Mouse (Mus musculus): ENCODE data around the gene Osbpl11. TPM values are rescaled to one million over a fixed set of nuclear protein-coding genes. Genes with fewer than 3 reads are reported as not detected.
"Not testable (repeated sequence)": the region's sequence is repeated elsewhere in the genome, so short reads cannot be mapped to it uniquely, and the experiment has no call there.

Osbpl11 gene
- total RNA-seq, 4 experiments from 2014 or later, result 16.1 to 21.6 (median 17.0) TPM

DNA sequence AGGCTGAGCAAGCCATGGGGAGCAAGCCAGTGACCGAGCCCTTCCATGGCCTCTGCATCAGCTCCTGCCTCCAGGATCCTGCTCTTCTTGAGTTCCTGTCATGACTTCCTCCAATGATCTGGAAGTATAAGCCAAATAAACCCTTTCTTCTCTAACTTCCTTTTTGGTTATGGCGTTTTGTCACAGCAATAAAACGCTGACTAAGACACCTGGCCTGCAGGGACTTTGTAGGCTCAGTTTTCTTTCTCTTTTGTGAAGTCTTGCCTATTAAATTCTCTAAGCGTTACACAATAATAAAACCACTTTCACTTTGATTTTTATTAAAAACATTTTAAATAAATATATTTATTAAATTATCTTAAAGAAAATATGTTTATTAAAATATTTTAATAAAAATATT, 7.1 kb upstream of the Osbpl11 start:
- DNase-seq (ENCODE audit: low spot score), result no peak

DNA sequence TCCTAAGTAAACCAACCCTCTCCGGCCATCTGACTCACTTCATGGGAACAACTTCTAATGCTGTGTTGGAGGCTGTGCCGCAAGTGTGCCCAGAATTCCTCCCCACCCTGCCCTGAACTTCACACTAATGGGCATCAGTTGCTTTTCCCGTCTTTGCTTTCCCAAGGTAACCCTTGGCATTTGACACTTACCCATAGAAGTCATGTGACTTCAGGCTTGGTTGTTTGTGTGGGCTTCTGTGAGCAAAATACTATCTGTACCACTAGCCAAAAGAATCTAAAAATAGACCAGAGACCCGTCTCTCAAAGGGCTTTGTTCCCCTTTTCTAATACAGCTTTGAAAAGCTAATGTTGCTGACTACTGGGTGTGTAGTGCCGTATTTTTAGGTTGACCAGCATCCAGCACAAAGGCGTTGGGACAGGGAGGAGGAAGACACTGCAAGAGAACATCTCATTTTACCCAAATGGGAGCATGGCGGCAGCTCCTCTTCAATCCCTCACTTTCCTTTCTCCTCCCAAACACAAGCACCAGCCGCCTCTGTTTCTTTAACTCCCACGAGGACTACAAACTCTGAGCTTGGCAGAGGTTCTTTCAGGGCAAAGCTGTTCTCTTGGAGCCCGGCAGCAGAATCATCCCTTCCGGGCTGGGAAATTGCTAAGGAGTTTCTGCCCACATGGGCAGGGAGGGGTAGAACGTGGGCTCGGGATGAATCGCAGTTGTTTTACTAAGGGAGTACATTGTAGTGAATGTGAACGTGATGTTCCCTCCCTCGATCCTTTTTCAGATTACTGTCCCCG, 6.4 kb upstream of the Osbpl11 start:
- no peak for DNase-seq (ENCODE audit: low spot score)

- DNase-seq (ENCODE audit: low spot score), result not testable (repeated sequence)
Observed at GRCm38 (mm10) chr16:33179222-33179621, 5.6 kb upstream of the Osbpl11 start.

GRCm38 (mm10) chr16:33179911-33180310, 5.0 kb upstream of the Osbpl11 start:
- DNase-seq (ENCODE audit: low spot score), result no peak

GRCm38 (mm10) chr16:33180793-33181192, 4.1 kb upstream of the Osbpl11 start:
- DNase-seq (ENCODE audit: low spot score), result no peak

DNA sequence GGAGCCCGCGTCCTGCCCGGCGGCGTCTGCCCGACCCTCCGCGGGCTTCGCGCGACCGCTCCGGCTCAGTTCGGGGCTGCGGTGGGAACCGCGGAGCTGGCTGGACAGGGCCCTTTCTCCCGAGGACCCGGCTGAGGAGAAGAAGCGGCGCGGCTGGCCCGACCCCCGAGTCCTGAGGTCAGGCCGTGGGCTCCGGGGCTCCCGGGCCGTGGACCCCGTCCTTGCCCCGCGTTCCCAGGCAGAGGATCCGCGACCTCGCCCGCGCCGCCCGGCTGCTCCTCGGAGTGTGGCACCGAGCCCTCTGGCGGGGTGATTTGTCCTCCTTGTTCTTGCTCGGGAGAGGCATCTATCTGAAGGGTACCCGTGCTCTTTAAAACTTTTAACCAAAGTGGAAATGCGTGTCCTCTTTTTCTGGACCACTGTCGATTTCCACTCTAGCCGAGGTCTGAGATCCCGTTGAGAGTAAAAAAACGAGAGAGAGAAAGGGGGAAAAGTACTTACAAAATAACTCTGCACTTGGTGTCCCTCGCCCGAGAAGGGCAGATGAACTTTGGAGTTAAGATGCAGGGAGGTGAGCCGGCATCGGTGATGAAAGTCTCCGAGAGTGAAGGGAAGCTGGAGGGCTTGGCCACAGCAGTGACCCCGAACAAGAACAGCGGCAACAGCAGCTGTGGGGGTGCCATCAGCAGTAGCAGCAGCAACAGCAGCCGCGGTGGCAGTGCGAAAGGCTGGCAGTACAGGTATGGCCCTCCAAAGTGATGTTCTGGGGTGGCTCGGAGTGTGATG, 583 bp downstream of the Osbpl11 start:
- peak; percentile 36 for DNase-seq (ENCODE audit: low spot score)

DNA sequence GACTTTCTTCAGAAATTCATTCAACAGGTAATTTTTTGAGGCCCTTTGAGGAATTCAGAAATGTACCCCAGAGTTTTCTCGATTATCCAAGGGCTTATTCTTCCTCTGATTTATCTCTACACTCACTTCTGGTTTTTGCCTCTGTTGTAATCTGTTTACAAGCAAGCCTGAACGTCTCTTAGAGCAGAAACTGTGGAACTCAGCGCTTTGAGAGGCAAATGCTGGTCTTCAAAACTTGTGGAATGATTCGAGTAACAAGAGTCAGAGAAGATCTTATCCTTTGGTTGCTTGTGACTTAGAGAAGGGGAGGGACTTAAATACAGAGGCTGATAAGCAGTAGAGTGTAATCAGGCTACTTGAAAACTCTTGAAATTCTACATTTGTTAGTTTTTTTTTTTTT, 1.3 kb downstream of the Osbpl11 start:
- no peak for DNase-seq (ENCODE audit: low spot score)

- no peak for DNase-seq (ENCODE audit: low spot score)
Observed at GRCm38 (mm10) chr16:33188076-33188475, 3.2 kb downstream of the Osbpl11 start.

DNA sequence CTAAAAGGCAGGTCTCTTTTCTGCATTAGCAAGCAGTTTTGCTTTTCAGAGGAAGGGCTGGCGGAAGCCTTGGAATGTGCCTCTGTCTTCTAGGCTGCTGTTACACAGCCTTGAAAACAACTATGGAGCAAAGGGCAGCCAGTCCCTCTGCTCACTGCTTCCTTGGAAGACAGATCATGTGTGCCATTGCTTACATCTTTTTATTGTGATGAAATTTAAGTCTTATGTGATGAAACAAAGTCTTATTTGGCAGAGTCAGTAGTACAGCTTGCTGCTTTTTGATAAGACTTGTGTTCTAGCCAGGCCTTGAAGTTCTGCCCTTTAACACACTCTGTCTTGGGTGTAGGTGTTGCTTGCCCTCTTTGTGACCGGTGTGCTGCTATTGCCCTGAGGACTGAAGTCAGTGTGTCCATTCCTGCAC, 6.8 kb downstream of the Osbpl11 start:
- no peak for DNase-seq (ENCODE audit: low spot score)

DNA sequence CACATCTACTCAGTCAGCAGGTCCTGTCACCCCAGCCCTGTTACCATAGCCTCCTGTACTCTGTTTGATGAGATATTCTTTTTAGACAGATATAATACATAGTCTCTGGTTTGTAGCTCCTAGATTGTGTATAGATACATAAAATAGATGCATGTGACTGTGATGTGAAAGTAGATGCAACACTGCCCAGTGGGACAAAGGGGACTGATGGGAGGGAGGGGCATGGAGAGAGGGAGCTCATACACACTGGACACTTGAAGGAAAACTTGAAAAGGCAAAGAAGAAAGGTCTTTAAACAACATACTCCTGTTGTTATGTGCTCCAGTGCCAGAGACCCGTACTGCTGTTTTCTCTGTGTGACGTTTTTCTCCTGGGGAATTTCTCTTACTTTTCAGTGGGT, 7.4 kb downstream of the Osbpl11 start:
- DNase-seq (ENCODE audit: low spot score), result no peak

- DNase-seq (ENCODE audit: low spot score), result no peak
Observed at GRCm38 (mm10) chr16:33193649-33194048, 8.8 kb downstream of the Osbpl11 start.

- no peak for DNase-seq (ENCODE audit: low spot score)
Observed at GRCm38 (mm10) chr16:33195686-33196313, 10.9 kb downstream of the Osbpl11 start.

DNA sequence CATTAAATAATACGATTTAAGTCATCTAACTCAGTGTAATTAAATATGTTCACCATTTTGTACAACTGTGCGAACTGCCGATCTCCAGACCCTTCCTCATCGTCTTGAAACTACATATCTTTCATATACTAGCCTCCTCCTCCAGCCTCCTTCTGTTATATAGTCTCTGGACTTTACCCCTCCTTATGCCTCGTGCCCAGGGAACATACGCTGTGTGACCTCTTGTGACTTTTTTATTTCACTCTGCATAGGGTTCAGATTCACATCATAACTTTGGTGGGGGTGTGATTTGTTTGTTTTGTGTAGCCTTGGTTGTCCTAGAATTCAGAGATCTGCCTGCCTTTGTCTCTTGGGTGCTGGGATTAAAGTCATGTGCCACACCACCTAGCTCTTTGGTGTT, 11.7 kb downstream of the Osbpl11 start:
- DNase-seq (ENCODE audit: low spot score), result no peak

- no peak for DNase-seq (ENCODE audit: low spot score)
Observed at GRCm38 (mm10) chr16:33200589-33200988, 15.7 kb downstream of the Osbpl11 start.

GRCm38 (mm10) chr16:33210812-33211211, 25.9 kb downstream of the Osbpl11 start:
- DNase-seq (ENCODE audit: low spot score), result no peak

DNA sequence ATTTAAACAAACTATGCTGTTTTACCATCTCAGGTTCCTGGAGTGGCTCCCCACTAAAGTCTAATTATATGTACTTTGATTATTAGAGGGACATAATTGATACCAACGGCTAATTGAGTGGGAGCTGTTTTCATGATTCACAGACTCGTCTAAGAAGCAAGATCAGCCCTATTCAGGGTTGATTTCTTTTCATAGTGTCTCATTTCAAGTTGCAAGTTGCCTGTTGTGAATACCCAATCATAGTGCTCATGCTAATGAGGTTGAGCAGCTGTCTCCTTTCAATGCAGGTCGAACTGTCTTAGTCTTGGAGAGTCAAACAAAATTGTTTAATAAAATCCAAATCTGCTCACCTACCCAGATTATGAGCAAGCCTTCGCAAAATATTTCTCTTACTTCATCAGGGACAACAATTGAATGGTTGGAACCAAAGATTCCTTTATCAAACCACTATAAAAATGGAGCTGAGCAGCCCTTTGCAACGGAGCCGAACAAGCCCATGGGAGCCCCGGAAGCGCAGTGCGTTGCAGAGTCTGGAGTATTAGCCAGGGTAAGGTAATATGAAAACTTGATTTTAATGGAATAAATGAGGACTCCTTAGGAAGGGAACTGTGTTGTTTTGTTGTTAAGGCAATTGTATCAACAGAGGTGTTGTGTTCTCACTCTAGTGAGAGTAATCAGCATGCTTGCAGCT, 31.6 kb downstream of the Osbpl11 start:
- DNase-seq (ENCODE audit: low spot score), result no peak

DNA sequence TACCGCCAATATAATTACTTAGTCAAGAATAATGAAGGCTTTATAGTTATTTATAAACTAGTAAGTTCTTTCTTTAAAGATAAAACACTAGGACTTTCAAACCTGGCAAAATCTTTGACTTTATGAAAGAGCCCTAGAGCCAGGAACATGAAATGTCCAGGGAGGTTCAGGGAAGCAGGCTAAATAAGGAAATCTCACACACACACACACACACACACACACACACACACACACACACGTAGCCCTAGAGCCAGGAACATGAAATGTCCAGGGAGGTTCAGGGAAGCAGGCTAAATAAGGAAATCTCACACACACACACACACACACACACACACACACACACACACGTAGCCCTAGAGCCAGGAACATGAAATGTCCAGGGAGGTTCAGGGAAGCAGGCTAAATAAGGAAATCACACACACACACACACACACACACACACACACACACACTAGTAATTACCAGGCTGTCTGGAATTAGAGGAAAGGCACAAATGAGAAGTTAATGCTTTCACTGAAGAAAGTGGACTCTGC, 32.7 kb downstream of the Osbpl11 start:
- not testable (repeated sequence) for DNase-seq (ENCODE audit: low spot score)

- DNase-seq (ENCODE audit: low spot score), result no peak
Observed at GRCm38 (mm10) chr16:33222482-33222881, 37.6 kb downstream of the Osbpl11 start.

- DNase-seq (ENCODE audit: low spot score), result no peak
Observed at GRCm38 (mm10) chr16:33224381-33224780, 39.5 kb downstream of the Osbpl11 start.

DNA sequence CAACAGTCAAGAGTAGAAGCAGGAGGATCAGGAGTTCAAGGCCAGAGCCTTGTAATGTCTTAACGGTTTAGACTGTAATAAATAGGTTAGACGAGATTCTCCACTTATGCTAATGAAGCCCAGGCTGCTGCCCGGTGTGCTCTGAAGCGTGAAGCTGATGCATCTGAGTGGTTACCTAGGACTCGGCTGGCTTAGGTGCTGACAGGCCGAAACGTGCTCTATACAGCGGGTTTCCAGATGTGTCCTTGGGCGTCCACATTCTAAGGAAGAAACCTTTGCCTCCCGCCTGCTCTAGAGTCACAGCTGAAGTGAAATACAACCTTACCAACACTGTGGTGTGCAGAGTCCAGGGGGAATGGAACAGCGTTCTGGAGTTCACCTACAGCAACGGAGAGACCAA, 49.3 kb downstream of the Osbpl11 start:
- DNase-seq (ENCODE audit: low spot score), result no peak

GRCm38 (mm10) chr16:33236151-33236550, 51.3 kb downstream of the Osbpl11 start:
- DNase-seq (ENCODE audit: low spot score), result no peak

- DNase-seq (ENCODE audit: low spot score), result no peak
Observed at GRCm38 (mm10) chr16:33239305-33239704, 54.4 kb downstream of the Osbpl11 start.
